Mouse (Mus musculus) gastrocnemius, adult 8-10 months (tissue): ENCODE results near the gene Crhr2. TPM values are rescaled to one million over a fixed set of nuclear protein-coding genes. Genes with fewer than 3 reads are reported as not detected.

Source experiments
- DNase-seq, 2 experiments: peaks; one replicate each; pipeline ENCODE4 v3.0.0; 2022; ENCODE audit warnings: low spot score in 2 of 2
- total RNA-seq, 4 experiments: library from RNA; stranded (reverse); gene quantifications; 2 replicates each; pipeline ENCODE4 v1.2.4; 2022

The Crhr2 gene
- 10 to 100 TPM; 17.2 to 21.4 (median 17.7) TPM for total RNA-seq

DNA sequence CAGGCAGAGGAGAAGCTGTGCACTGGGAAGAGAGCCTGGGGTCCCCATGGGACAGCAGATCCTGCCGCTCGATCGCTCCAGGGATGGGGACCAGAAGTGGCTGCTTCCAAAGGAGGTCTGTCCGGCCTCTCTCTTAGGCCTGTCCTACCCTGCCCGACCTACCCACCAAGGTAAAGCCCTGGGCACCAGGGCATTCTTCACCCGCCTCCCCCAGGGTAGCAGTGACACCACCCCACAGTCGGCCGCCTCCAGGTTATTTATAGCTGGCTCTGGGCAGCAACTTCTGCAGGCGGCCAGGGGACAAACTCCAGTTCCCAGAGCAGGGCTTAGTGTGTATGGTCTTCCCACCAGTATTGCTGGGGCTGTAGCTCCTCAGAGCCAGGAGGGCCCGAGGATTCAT, at the start of gene Crhr2:
Gene Crhr2 (minus strand): TSS at position 223 of the 400 bp plus-strand sequence.
- peak in 1 of 2 experiments; percentile 63 for DNase-seq

DNA sequence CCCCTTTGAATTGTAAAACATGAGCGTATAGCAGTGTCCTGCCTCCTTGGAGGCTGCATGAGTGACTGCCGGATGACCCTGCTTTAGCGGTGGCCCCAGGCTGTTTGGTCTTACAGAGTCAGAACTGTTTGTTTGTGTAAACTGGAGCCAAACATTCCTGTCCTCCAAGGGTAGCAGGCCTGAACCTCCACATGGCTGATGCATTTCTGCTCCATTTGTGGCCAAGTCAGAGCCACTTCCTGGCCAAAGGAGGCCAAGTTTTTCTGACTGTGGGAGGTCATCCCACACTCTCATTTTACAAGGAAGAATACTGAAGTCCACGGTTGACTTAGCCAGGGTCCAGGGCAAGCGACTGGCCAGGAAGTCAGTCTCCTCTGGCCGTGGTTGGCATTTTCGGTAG, 46.7 kb upstream of the Crhr2 start:
- no peak for DNase-seq

DNA sequence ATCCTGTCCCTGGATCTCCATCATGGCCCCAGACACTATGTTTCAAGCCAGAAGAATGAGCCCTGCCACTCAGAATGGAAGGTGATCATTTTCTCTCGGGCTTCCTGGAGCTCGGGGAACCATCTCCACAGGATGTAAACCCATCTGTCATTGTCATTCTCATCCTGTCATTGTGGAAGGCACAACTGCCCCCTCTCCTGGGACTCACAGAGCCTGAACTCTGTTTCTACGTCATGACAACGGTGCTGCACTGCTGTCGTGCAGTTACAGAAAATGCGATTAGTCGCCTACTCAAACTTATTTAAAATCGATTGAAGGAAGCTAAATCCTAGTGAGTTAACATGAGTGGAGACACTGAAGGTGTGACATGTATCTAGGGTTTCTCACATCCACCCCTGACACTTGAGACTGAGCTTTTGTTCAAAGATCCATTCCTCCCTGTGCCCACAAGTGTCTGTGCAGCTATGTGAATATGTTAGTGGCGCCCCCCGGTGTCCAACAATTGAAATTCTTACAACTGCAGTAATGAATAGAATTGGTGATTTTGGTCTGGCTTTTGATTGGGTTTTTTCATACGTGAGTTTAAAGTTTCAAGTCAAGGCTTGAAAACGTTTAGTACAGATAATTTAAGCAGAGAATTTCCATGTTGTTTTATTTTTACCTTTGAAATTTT, 44.4 kb upstream of the Crhr2 start:
- no peak for DNase-seq

DNA sequence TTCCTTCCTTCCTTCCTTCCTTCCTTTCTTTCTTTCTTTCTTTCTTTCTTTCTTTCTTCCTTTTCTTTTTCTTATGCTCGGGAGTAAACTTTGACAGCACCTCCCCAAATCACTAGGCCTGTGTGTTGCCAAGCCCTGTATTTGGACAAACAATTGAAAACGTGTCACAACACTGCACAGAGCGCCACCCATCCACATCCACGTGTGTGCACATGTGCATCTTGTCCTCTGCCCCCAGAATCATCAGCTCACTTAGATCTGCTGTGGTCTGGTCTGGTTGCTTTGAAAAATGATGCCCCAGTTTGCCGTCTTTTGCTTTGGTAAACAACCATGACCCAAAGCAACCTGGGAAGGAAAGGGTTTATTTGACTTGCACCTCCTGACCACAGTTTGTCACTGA, 43.1 kb upstream of the Crhr2 start:
- no peak for DNase-seq

DNA sequence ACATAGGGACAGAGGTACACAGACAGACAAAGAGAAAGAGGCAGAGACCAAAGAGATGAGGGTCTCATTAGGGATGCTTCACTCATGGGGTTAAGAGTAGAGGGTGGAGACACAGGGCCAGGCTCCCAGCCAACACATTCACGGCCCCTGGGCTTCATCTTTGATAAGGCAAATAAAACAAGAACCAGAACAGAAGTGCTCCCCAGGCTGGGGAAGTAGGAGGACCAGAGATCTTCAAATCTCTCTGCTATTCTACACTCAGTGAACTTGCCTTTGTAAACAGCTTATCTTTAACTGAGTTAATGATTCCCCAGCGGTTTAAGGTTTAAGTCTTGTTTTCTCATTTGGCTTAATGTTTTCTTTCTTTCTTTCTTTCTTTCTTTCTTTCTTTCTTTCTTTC, 42.6 kb upstream of the Crhr2 start:
- no peak for DNase-seq

DNA sequence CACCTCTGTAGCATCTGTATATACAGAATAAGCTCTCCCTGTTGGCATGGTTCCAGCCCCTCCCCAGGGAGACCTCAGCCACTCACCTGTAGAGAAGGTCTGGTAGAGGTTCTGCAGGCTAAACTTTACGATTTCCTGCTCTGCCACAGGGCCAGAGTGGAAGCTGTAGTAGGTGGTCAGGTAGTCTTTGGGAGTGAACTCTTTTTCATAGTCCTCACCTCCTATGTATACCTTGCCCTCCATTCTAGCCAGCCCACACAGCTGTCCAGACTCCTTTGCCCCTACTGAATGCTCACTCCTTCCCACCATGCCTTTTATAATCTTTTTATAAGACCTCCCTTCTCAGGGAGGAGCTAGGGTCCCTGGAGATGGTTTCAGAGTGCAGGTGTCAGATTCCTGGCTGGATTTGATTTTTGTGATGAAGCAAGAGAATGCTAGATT, 41.9 kb upstream of the Crhr2 start, which contains the start of gene Inmt:
Gene Inmt (minus strand): TSS at position 303 of the 441 bp plus-strand sequence.
- DNase-seq: no peak

DNA sequence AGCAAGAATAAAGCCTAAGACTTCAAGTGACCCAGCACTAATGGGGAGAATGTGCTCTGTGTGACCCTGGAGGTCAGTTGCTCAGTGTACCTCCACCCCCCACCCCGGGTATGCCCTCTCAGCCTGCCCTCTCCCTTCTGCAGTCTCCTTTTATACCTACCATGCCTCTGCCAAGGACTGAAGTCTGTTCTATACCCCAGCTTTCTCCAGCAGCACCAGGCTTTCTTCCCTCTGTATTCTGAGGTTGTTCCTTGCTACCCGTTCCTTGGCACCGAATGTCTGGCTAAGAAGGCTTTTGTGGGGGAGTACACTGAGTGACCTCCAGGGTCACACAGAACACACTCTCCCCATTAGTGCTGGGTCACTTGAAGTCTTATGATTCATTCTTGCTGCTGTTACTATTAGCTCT, 41.1 kb upstream of the Crhr2 start:
- DNase-seq: no peak

DNA sequence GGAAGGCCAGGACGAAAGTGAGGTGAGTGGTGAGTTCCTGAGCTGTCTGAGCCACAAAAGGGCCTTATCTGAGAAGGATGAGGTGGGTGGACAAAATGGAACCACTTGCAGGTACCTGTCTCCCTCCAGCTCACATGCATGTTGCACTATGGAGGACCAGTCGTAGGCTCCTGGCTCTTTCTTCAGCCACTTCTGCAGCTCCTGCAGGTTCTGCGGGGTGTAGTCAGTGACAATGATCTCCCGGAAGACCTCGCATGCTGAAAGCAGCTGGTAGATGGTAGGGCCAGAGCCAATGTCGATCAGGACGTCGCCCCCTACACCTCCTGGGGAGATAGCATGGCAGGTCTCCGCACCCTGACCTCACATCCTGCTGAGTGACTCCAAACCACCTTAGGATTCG, 40.4 kb upstream of the Crhr2 start:
- no peak for DNase-seq

DNA sequence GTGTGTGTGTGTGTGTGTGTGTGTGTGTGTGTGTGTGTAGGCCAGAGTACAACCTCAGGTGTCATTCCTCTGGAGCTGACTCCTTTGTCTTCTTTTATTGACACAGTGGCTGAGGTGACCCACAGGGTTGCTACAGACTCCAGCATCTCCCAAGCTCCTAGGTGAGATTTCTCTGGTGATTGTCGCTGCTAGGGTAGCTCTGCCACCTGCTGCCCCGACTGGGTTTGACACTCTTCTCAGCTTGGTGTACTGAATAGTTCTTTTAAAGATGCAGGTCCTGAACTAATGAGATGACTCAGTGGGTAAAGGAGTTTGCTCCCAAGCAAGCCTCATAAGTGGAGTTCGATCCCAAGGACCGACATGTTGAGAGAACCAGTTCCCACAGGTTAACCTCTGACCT, 38.8 kb upstream of the Crhr2 start:
- no peak for DNase-seq

DNA sequence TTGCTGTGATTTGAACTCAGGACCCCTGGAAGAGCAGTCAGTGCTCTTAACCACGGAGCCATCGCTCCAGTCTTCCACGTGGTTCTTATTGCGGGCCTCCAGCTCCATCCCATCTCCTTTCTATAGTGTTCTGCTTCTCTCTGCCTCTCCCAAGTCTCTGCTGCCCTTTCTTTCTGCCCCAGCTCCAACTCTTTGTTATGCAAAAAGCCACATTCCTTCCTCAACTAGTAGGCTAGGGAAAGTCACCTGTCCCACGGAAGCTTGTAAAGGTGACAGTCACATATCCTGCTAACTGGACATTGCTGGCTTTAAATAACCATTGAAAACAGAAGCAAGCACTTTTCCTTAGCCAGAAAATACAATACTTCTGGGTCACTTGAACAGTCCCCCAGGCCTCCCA, 37.0 kb upstream of the Crhr2 start:
- no peak for DNase-seq

DNA sequence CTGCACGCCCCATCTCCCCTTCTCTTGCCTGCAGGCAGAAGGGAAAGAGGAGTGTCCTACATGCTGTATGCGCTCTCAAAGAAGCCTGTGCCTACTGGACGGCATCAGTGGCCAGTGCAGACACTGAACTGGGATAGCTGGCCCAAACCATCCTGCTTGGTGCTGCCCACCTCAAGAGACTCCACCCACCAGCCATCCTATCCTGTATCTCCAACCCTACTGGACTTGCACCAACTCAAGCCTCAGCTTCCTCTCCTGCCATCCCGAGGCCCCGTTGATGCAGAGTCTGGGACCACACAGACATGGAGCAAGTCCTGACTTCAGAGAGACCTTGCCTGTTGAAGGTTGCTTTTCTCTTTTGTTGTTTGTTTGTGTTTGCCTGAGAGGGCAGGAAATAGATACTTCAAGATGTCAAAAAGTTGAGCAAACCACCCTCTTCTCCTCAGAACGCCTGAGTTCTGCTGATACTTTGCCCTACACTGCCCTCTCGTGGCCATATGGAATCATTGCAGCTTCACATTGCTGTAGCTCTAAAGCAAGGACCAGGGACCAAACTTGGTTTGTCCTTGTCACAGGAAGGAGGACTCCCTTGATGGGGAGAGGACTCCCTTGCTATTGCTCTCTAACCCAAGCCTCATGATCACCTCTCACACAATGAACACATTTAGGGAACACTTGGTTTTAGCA, 34.1 kb upstream of the Crhr2 start:
- DNase-seq: peak; percentile 51 to 55

DNA sequence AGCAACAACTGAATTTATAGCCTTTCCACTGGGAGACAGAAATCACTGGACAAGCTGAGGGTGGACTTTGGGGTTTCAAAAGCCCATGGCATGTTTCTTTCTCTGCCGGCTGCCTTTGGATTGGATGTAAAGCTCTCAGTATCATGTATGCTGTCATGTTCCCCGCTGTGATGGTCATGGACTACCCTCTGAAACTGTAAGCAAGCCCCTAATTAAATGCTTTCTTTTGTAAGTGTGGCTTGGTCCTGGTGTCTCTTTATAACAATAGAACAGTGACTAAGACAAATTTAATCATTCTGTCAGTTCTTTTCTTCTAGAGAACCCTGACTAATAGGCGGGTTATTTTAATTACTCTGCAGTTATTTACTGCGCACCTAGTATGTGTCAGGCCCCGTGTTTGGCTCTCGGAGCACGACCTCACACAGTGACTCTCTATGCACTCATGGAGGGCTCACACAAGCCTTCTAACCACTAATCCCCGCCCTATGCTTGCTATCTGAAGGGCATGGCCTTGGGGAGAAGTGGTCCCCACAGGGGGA, 30.3 kb upstream of the Crhr2 start:
- DNase-seq: no peak

DNA sequence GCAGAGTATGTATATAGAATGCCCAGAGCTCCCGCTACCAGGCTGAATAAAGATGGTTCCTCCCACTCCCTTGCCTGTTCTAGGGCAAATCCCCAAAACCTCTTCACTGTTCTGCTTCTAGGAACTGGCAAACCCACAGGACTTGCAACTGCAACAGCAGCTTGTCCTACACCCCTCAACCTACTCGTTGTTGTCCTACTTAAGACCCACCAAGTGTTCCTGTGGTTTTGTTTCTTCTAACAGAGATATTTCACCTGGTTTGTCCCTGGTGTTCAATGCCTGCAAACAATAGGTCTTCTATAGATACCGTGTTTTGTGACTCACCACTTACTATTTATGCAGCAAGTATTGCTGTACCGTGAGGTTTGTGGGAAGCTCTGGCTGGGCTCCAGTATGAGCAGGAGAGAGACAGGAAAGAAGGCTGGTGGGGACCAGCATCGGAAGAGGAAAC, 28.5 kb upstream of the Crhr2 start:
- DNase-seq: no peak

DNA sequence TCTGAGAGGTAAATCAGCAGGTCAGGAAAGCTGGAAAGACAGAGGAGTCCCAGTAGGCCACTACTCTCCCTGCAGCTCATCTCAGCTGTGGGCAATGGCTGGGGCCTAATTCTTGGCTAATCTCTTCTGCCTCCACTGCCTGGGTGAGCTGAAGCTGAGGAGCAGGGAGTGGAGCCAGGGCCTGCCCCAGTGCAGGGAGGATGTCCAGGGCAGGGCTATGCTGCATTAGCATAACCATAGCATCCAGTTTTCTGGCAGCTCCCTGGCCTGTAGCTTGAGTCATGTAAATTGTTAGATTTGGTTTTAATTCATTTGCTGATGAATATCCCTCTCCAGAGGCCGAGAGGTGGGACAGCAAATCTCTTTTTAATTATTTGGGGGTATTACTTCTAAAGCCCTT, 26.4 kb upstream of the Crhr2 start:
- DNase-seq: no peak

DNA sequence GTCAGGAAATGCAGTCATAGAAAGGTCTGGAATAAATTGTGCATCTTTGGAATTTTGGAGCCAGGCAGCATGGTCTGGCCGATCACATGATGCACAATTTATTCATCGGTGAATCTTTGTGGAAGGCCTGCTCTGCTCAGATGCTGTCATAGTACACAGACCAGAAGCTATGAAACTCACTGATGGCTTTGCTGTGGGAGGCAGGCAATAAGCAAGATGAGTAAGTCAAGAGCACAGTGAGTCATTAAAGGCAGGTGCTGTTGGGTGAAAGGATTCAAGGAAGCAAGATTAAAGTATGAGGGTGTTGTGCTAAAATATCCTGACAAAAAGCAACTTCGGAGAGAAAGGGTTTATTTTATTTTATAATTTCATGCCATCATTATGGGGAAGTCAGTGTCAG, 19.4 kb upstream of the Crhr2 start:
- DNase-seq: no peak

DNA sequence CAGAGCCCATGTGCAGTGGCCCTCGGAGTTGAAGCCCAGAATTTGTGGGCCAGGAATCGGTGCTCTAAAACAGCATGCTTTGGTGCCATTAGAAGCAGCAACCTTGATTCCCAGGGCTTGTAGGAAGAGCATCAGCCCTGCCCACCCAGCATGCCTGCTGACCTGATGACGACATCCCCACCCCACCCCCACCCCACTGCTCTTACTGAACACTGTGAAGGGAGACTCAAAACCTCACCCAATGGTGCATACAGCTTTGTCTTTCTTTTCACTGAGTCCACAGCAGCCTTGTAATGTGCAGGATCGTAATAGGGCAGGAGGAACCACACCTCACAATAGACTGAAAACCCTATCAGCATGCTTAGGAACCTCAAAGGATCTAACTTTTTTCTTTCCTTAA, 13.3 kb upstream of the Crhr2 start:
- DNase-seq: no peak

DNA sequence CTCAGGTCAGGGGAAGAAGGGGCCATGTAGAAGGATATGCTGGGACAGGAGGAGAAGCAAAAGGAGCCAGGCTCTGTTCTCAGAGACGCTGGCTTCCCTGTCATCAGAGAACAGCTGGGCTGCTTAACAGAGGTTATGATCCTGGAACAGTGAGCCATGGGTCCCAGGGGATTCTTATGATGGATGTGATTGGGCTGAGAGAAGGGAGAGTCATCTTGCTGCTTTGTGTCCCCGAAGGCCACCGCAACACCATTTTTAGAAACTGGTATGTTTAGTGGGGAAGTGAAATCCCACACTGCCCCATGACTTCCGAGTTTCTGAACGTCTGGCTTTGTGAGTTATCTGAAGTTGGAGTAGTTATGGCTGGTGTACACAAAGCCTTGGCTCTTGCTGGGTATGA, 12.5 kb upstream of the Crhr2 start:
- DNase-seq: no peak

DNA sequence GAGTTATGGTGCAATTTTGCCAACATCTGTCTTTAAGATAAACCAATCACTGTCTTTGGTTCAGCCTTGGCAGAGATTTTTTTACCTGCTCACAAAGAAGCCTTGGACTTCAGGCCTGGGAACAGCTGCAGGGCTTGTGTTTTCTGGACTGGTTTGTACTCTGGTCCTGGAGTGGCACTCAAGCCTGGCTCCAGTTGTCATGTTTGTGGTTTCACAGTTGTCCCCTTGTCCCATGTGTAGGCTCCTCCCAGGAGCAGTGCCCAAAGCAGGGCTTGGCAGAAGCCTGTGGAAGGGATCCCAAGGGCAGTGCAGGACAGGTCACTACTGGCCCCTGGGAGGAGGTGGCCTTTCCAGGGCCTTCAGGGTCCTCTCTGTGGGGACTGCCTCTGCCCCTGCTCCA, 5.5 kb upstream of the Crhr2 start:
- peak; percentile 43 to 73 for DNase-seq

DNA sequence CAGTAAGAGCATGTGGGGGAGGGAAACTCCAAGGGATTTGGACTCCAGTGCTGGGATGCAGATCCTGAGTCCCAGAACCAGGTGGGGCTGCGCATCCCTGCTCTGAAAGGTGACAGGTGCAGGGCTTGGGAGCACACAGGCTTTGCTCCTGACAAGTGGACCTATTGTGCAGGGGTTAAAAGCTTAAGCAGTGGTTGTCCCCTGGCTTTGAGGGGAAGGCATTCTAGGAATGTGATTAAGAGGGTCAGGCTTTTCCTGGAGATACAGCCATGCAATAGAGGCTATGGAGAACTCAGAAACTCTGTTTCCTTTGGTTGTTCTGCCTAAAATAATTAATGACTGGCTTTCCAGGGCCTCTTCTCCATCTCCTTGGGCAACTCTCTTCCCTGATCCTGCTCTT, 609 bp upstream of the Crhr2 start:
- no peak for DNase-seq

DNA sequence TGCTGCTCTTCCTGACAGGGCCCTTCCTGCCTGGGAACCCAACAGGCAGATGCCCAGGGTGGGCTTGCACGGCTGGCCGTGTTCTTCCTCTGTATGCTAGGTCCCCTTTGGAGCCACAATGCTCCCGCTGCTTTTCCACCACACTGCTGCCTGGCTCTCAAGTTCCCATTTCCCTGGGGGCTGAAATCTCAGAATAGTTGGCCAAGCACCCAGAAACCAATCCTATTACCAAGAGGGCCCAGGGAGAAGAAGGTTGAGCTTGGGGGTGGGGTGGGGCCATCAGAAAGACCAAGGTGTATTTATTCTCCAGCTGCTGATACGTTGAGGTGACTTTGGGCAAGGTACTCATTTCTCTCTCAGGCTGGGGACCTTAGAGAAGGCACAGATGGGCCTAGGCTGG, 1.5 kb downstream of the Crhr2 start:
- DNase-seq: peak in 1 of 2 experiments; percentile 30

DNA sequence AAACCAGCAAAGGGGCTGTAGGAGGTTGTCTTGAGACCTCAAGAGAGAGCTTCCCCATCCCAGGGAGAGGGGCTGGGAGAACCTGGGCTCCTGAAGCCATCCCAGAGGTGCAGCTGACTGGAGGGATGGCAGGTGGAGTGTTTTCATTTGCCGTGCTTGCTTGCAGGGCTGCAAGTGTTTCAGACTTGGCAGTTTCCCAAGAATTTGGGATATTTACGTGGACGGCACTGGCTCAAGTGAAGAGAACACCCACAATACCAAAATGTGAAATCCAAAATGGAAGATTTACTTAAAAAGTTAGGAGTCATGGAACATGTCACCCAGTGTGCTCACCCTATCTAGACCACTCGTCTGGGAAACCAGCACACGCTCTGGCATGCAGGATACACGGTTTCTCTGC, 2.2 kb downstream of the Crhr2 start:
- no peak for DNase-seq

DNA sequence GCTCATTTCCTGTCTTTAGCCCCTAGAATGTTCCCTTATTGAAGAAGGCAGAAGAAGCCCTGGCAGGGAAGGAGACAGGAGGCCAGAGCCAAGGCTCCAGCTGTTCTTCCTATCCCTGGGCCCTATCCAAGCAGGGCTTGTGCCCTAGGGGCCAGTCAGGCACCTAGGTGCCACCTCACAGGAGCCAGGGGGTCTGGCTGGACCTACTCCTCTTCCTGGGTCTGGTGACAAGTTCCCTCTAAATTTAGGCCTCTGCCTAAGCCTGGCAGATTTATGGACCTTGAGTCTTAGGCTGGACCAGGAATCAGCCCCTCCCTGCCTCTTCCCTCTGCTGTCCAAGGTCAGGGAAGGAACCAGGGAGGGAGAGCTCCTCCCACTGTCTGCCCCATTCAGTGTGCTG, 4.4 kb downstream of the Crhr2 start:
- peak; percentile 50 to 73 for DNase-seq

DNA sequence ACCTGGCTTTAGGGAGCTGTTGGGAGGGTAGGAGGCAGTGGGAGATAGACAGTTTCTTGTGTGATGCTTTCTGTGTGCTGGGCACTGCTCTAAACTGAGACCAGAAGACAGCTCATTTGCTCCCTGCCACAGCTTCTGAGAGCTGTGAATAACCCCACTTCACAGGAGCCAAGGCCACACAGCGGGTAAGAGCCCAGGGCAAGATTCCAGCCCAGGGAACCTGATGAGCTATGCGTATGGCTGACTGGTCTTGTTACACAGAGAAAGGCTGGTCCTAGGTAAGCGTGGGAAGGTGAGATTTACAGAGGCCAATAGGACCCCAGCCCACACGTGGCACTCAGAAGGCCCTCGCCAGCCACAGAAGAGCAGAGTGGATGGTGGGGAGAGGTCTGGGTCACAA, 6.2 kb downstream of the Crhr2 start:
- DNase-seq: peak in 1 of 2 experiments; percentile 57
